ENCODE assay signal across 11 mouse cellular contexts in genomic region chr11:66998467-66999403, GRCm38 (mm10). TPM values are rescaled to one million over a fixed set of nuclear protein-coding genes. Genes with fewer than 3 reads are reported as not detected.
DNase-seq lines count a peak whose midpoint lies in the region; ATAC-seq and TF ChIP-seq lines count a peak whose summit lies in the region.
"Had no signal": no experiment of that assay in that cellular context is flagged by ENCODE, and none has a peak within 500 bp of the region (broad histone marks: within the 10 kb centered on the region; RNA-seq: fewer than 3 reads in every experiment).

No protein-coding gene starts in this region.

- H3K4me3 ChIP-seq in hindbrain, embryonic 16.5 days (ENCODE audit: low read length): no peak overlapping the region
- no peak overlapping the region for H3K4me3 ChIP-seq in hindbrain, embryonic 10.5 days
- no peak overlapping the region for H3K4me3 ChIP-seq in heart, postnatal 0 days (ENCODE audit: low read depth, low read length)
- no peak overlapping the region for H3K4me3 ChIP-seq in lung, embryonic 16.5 days (ENCODE audit: low read length)

- no peaks in the 10 kb centered on the region for H3K36me3 ChIP-seq in hindbrain, embryonic 16.5 days (ENCODE audit: control insufficient read depth, insufficient read depth, low read length)
- no peaks in the 10 kb centered on the region for H3K36me3 ChIP-seq in hindbrain, embryonic 10.5 days
- H3K36me3 ChIP-seq in heart, postnatal 0 days (replicated peaks; ENCODE audit: control insufficient read depth, insufficient read depth, low read length): no peaks in the 10 kb centered on the region
- H3K36me3 ChIP-seq in lung, embryonic 16.5 days (ENCODE audit: control insufficient read depth, insufficient read depth, low read length): no peaks in the 10 kb centered on the region

- H3K27me3 ChIP-seq in hindbrain, embryonic 16.5 days (replicated peaks; ENCODE audit: control insufficient read depth, insufficient read depth, low read length): no peaks in the 10 kb centered on the region
- H3K27me3 ChIP-seq in hindbrain, embryonic 10.5 days (ENCODE audit: insufficient read depth, poor library complexity, severe bottlenecking): peaks cover 14% of the 10 kb centered on the region
- no peaks in the 10 kb centered on the region for H3K27me3 ChIP-seq in heart, postnatal 0 days (ENCODE audit: control insufficient read depth, insufficient read depth, low read length)
- no peaks in the 10 kb centered on the region for H3K27me3 ChIP-seq in lung, embryonic 16.5 days (ENCODE audit: control insufficient read depth, insufficient read depth, low read depth, low read length)

- H3K27ac ChIP-seq in hindbrain, embryonic 16.5 days (ENCODE audit: low read depth, low read length): no peak overlapping the region; the same call in 1 of the 2 replicates
- H3K27ac ChIP-seq in hindbrain, embryonic 10.5 days: no peak overlapping the region
- H3K27ac ChIP-seq in heart, postnatal 0 days (ENCODE audit: low read depth): peak overlapping the region; percentile 66
- peak overlapping the region; percentile 2; the same call in 1 of the 2 replicates for H3K27ac ChIP-seq in lung, embryonic 16.5 days (ENCODE audit: low read length)

- no peak for TF ChIP-seq EP300 in heart, postnatal 0 days (IDR thresholded peaks at IDR 0.05; ENCODE audit: low read depth)

- no peaks in the 10 kb centered on the region for H3K9me3 ChIP-seq in hindbrain, embryonic 16.5 days (ENCODE audit: control insufficient read depth, low read length)
- H3K9me3 ChIP-seq in hindbrain, embryonic 10.5 days: no peaks in the 10 kb centered on the region
- no peaks in the 10 kb centered on the region for H3K9me3 ChIP-seq in heart, postnatal 0 days (replicated peaks; ENCODE audit: control insufficient read depth, low read length)
- H3K9me3 ChIP-seq in lung, embryonic 16.5 days (ENCODE audit: control insufficient read depth, low read length): no peaks in the 10 kb centered on the region

- TF ChIP-seq CTCF in heart, postnatal 0 days (IDR thresholded peaks at IDR 0.05; ENCODE audit: low read depth): no peak

- no peak overlapping the region for H3K4me2 ChIP-seq in hindbrain, embryonic 16.5 days (ENCODE audit: low read length)
- peak overlapping the region; percentile 20; the same call in 1 of the 2 replicates for H3K4me2 ChIP-seq in heart, postnatal 0 days (ENCODE audit: low read depth, low read length)
- no peak overlapping the region for H3K4me2 ChIP-seq in lung, embryonic 16.5 days (ENCODE audit: low read depth, low read length)

- peak; percentile 31; the same call in 1 of the 2 replicates for ATAC-seq in hindbrain, embryonic 16.5 days
- peak; percentile 89 for ATAC-seq in heart, postnatal 0 days (ENCODE audit: insufficient read depth, low read depth)
- ATAC-seq in lung, embryonic 16.5 days (ENCODE audit: low read depth): peak; percentile 87

- no peak overlapping the region for H3K9ac ChIP-seq in hindbrain, embryonic 16.5 days (ENCODE audit: low read depth, low read length)
- H3K9ac ChIP-seq in heart, postnatal 0 days (replicated peaks; ENCODE audit: low read depth, low read length): no peak overlapping the region
- no peak overlapping the region for H3K9ac ChIP-seq in lung, embryonic 16.5 days (ENCODE audit: low read length)

- peaks cover 21% of the 10 kb centered on the region for H3K4me1 ChIP-seq in hindbrain, embryonic 16.5 days (ENCODE audit: control insufficient read depth, insufficient read depth, low read depth, low read length)
- H3K4me1 ChIP-seq in hindbrain, embryonic 10.5 days (replicated peaks): peaks cover 32% of the 10 kb centered on the region
- H3K4me1 ChIP-seq in heart, postnatal 0 days (ENCODE audit: control insufficient read depth, insufficient read depth): peaks cover 11% of the 10 kb centered on the region
- peaks cover 12% of the 10 kb centered on the region for H3K4me1 ChIP-seq in lung, embryonic 16.5 days (replicated peaks; ENCODE audit: control insufficient read depth, insufficient read depth, low read length)

- 69% methylated on average over 14 of the region's 14 CpGs for WGBS in hindbrain, embryonic 16.5 days
- 86% methylated on average over 14 of the region's 14 CpGs for WGBS in hindbrain, embryonic 10.5 days
- WGBS in heart, postnatal 0 days: 45% methylated on average over 14 of the region's 14 CpGs
- 41% methylated on average over 14 of the region's 14 CpGs for WGBS in lung, embryonic 16.5 days

- no peak for DNase-seq in hindbrain, embryonic 10.5 days (ENCODE audit: low spot score)
- DNase-seq in adrenal gland, postnatal 4 days (ENCODE audit: low spot score in 2 of 2): peak; percentile 52 to 67
- peak; percentile 67 for DNase-seq in heart, postnatal 0 days (ENCODE audit: low spot score)
- DNase-seq in urinary bladder, postnatal 25 days (ENCODE audit: low spot score): peak; percentile 77
- no peak for DNase-seq in spleen, postnatal 14 days (ENCODE audit: low spot score in 2 of 2)
- DNase-seq in gastrocnemius, postnatal 25 days: no peak

RNA-seq across cellular contexts. Expression of gene Tmem220, which starts 26.2 kb away (rescaled TPM):
- 0.50 and 0.57 TPM in 2 replicates for polyA plus RNA-seq in hindbrain, embryonic 16.5 days (2015; fragmentation: Nextera tagmentation; extraction: Ambion mirVana)
- polyA plus RNA-seq in hindbrain, embryonic 10.5 days (2016; fragmentation: Nextera tagmentation; extraction: Ambion mirVana): 0.43 and 1.5 TPM in 2 replicates
- 1 to 10 TPM; 5.9 to 6.2 TPM for total RNA-seq in adrenal gland, postnatal 4 days (2021)
- not detected in 2 replicates for total RNA-seq in heart, postnatal 0 days (2014; rRNA removed; ENCODE audit: low replicate concordance)
- 1.7 and 2.3 TPM in 2 replicates for polyA plus RNA-seq in heart, postnatal 0 days (2015; fragmentation: Nextera tagmentation; extraction: Ambion mirVana)
- polyA plus RNA-seq in lung, embryonic 16.5 days (2015; fragmentation: Nextera tagmentation; extraction: Ambion mirVana): 2.4 and 2.5 TPM in 2 replicates
- total RNA-seq in gastrocnemius, postnatal 25 days (2021): under 1 TPM; 0.28 to 0.96 TPM

RNA-seq across cellular contexts. Expression of gene Tmem238l, which starts 42.3 kb away (rescaled TPM):
- not detected in 2 replicates for polyA plus RNA-seq in hindbrain, embryonic 16.5 days (2015; fragmentation: Nextera tagmentation; extraction: Ambion mirVana)
- not detected in 2 replicates for polyA plus RNA-seq in hindbrain, embryonic 10.5 days (2016; fragmentation: Nextera tagmentation; extraction: Ambion mirVana)
- not detected for total RNA-seq in adrenal gland, postnatal 4 days (2021)
- 0.85 TPM in 1 of 2 replicates, not detected in the other for total RNA-seq in heart, postnatal 0 days (2014; rRNA removed; ENCODE audit: low replicate concordance)
- polyA plus RNA-seq in heart, postnatal 0 days (2015; fragmentation: Nextera tagmentation; extraction: Ambion mirVana): 0.21 and 0.36 TPM in 2 replicates
- not detected in 2 replicates for polyA plus RNA-seq in lung, embryonic 16.5 days (2015; fragmentation: Nextera tagmentation; extraction: Ambion mirVana)
- total RNA-seq in gastrocnemius, postnatal 25 days (2021): not detected
- total RNA-seq: left cerebral cortex, postnatal 25 days had no signal
- polyA plus RNA-seq: embryonic facial prominence, embryonic 11.5 days; neural tube, embryonic 14.5 days had no signal

RNA-seq across cellular contexts. Expression of gene Adprm, which starts 53.7 kb away (rescaled TPM):
- 30.3 and 30.8 TPM in 2 replicates for polyA plus RNA-seq in hindbrain, embryonic 16.5 days (2015; fragmentation: Nextera tagmentation; extraction: Ambion mirVana)
- 28.3 and 30.4 TPM in 2 replicates for polyA plus RNA-seq in hindbrain, embryonic 10.5 days (2016; fragmentation: Nextera tagmentation; extraction: Ambion mirVana)
- 10 to 100 TPM; 28.0 to 29.2 TPM for total RNA-seq in adrenal gland, postnatal 4 days (2021)
- 4.2 and 11.6 TPM in 2 replicates for total RNA-seq in heart, postnatal 0 days (2014; rRNA removed; ENCODE audit: low replicate concordance)
- 15.9 and 19.2 TPM in 2 replicates for polyA plus RNA-seq in heart, postnatal 0 days (2015; fragmentation: Nextera tagmentation; extraction: Ambion mirVana)
- polyA plus RNA-seq in lung, embryonic 16.5 days (2015; fragmentation: Nextera tagmentation; extraction: Ambion mirVana): 29.1 and 29.2 TPM in 2 replicates
- 1 to 10 TPM; 6.9 to 8.9 TPM for total RNA-seq in gastrocnemius, postnatal 25 days (2021)

RNA-seq across cellular contexts. Expression of gene Sco1, which starts 53.7 kb away (rescaled TPM):
- polyA plus RNA-seq in hindbrain, embryonic 16.5 days (2015; fragmentation: Nextera tagmentation; extraction: Ambion mirVana): 9.6 and 12.0 TPM in 2 replicates
- polyA plus RNA-seq in hindbrain, embryonic 10.5 days (2016; fragmentation: Nextera tagmentation; extraction: Ambion mirVana): 18.0 and 22.3 TPM in 2 replicates
- total RNA-seq in adrenal gland, postnatal 4 days (2021): 10 to 100 TPM; 20.4 to 20.8 TPM
- 8.2 and 13.1 TPM in 2 replicates for total RNA-seq in heart, postnatal 0 days (2014; rRNA removed; ENCODE audit: low replicate concordance)
- polyA plus RNA-seq in heart, postnatal 0 days (2015; fragmentation: Nextera tagmentation; extraction: Ambion mirVana): 15.4 and 15.8 TPM in 2 replicates
- polyA plus RNA-seq in lung, embryonic 16.5 days (2015; fragmentation: Nextera tagmentation; extraction: Ambion mirVana): 14.7 and 15.8 TPM in 2 replicates
- total RNA-seq in gastrocnemius, postnatal 25 days (2021): 1 to 10 TPM; 7.2 to 7.3 TPM

Comparison
In these comparisons a context has a peak if more than half of its experiments do, and no peak if none do; other contexts are left out.
1. ATAC-seq: peak in every context shown above with its lines; median percentile 89 in heart, postnatal 0 days; 87 in lung, embryonic 16.5 days; 31 in hindbrain, embryonic 16.5 days.
2. H3K27ac ChIP-seq: peak in heart, postnatal 0 days (single experiment) and lung, embryonic 16.5 days (single experiment); none in hindbrain, embryonic 16.5 days (single experiment) and hindbrain, embryonic 10.5 days (single experiment).
3. DNase-seq: peak in adrenal gland, postnatal 4 days (2 of 2), heart, postnatal 0 days (single experiment) and urinary bladder, postnatal 25 days (single experiment); none in hindbrain, embryonic 10.5 days (single experiment), spleen, postnatal 14 days (0 of 2) and gastrocnemius, postnatal 25 days (single experiment).